Comparison of ENCODE assay signal across 23 mouse cellular contexts in genomic region chr8:106623451-106623850, GRCm38 (mm10). TPM values are rescaled to one million over a fixed set of nuclear protein-coding genes. Genes with fewer than 3 reads are reported as not detected.
DNase-seq lines count a peak whose midpoint lies in the region; ATAC-seq and TF ChIP-seq lines count a peak whose summit lies in the region.
"Had no signal": no experiment of that assay in that cellular context is flagged by ENCODE, and none has a peak within 500 bp of the region (broad histone marks: within the 10 kb centered on the region; RNA-seq: fewer than 3 reads in every experiment).

No protein-coding gene starts in this region.

- H3K4me2 ChIP-seq in liver, embryonic 16.5 days (ENCODE audit: low read depth, low read length), result no peak overlapping the region
- no peak overlapping the region for H3K4me2 ChIP-seq in liver, embryonic 12.5 days
- H3K4me2 ChIP-seq: embryonic facial prominence, embryonic 15.5 days; heart, embryonic 13.5 days; hindbrain, embryonic 13.5 days; liver, embryonic 13.5 days; midbrain, embryonic 13.5 days; neural tube, embryonic 13.5 days had no signal

- peak; percentile 77 for DNase-seq in kidney, adult 2 months
- DNase-seq in kidney, postnatal 14 days, result peak; percentile 33
- no peak for DNase-seq in retina, postnatal 1 day
- DNase-seq in cerebellum, postnatal 10 days, result no peak
- DNase-seq in layer of hippocampus, adult 18-20 months (ENCODE audit: low spot score in 2 of 2), result no peak
- DNase-seq: adrenal gland, postnatal 14 days; cerebellum, adult 11 months; cerebellum, postnatal 25 days; gastrocnemius, postnatal 14 days; heart, adult 18-20 months; layer of hippocampus, postnatal 36 days; liver, embryonic 13.5 days; lung, postnatal 10 days; spleen, adult 18-20 months had no signal

- no peak overlapping the region for H3K4me3 ChIP-seq in liver, embryonic 16.5 days (ENCODE audit: low read depth, low read length)
- no peak overlapping the region for H3K4me3 ChIP-seq in liver, embryonic 12.5 days
- no peak overlapping the region for H3K4me3 ChIP-seq in kidney, adult 2 months (ENCODE audit: insufficient read depth, low read depth, low read length)
- H3K4me3 ChIP-seq: embryonic facial prominence, embryonic 15.5 days; forebrain, embryonic 10.5 days; heart, embryonic 13.5 days; hindbrain, embryonic 13.5 days; layer of hippocampus, adult 2 months; liver, embryonic 13.5 days; midbrain, embryonic 13.5 days; neural tube, embryonic 13.5 days had no signal

- WGBS in liver, embryonic 16.5 days (ENCODE audit: insufficient replicate concordance), result 62% methylated on average over 3 of the region's 3 CpGs
- 71% methylated on average over 3 of the region's 3 CpGs for WGBS in liver, embryonic 12.5 days (ENCODE audit: insufficient replicate concordance)
- WGBS in kidney, adult 2 months, result 42% methylated on average over 3 of the region's 3 CpGs

- no peaks in the 10 kb centered on the region for H3K27me3 ChIP-seq in liver, embryonic 16.5 days (ENCODE audit: control insufficient read depth, insufficient read depth, low read depth, low read length)
- 0 out of 2 replicates have a peak, but pooled peaks cover 2% of the 10 kb centered on the region for H3K27me3 ChIP-seq in liver, embryonic 12.5 days (replicated peaks)
- H3K27me3 ChIP-seq in kidney, adult 2 months (replicated peaks; ENCODE audit: control insufficient read depth, insufficient read depth, low read length), result no peaks in the 10 kb centered on the region
- H3K27me3 ChIP-seq: embryonic facial prominence, embryonic 15.5 days; hindbrain, embryonic 13.5 days; liver, embryonic 13.5 days; midbrain, embryonic 13.5 days; neural tube, embryonic 13.5 days had no signal

- no peak for TF ChIP-seq CTCF in kidney, adult 2 months (conservative IDR thresholded peaks at IDR 0.05; ENCODE audit: insufficient read depth, insufficient read length, low read depth, low read length)

- no peak for TF ChIP-seq POLR2A in kidney, adult 2 months (IDR thresholded peaks at IDR 0.05; ENCODE audit: low read depth, low read length)

- no peak overlapping the region for H3K9ac ChIP-seq in liver, embryonic 16.5 days (ENCODE audit: low read depth, low read length)
- H3K9ac ChIP-seq in liver, embryonic 12.5 days, result no peak overlapping the region
- H3K9ac ChIP-seq: embryonic facial prominence, embryonic 15.5 days; heart, embryonic 13.5 days; hindbrain, embryonic 13.5 days; liver, embryonic 13.5 days; midbrain, embryonic 13.5 days; neural tube, embryonic 13.5 days had no signal

- H3K4me1 ChIP-seq in liver, embryonic 16.5 days (ENCODE audit: control insufficient read depth, low read depth, low read length), result peaks cover 5% of the 10 kb centered on the region
- H3K4me1 ChIP-seq in liver, embryonic 12.5 days, result no peaks in the 10 kb centered on the region; the same call in none of the 2 replicates
- H3K4me1 ChIP-seq in kidney, adult 2 months (ENCODE audit: control insufficient read depth, insufficient read depth, low read length), result peaks cover 38% of the 10 kb centered on the region

- no peaks in the 10 kb centered on the region for H3K9me3 ChIP-seq in liver, embryonic 16.5 days (replicated peaks; ENCODE audit: control insufficient read depth, low read length)
- H3K9me3 ChIP-seq in liver, embryonic 12.5 days (replicated peaks), result no peaks in the 10 kb centered on the region
- H3K9me3 ChIP-seq: embryonic facial prominence, embryonic 15.5 days; forebrain, embryonic 10.5 days; heart, embryonic 13.5 days; liver, embryonic 13.5 days; midbrain, embryonic 13.5 days; neural tube, embryonic 13.5 days had no signal

- H3K36me3 ChIP-seq in liver, embryonic 16.5 days (ENCODE audit: control insufficient read depth, insufficient read depth), result no peaks in the 10 kb centered on the region
- no peaks in the 10 kb centered on the region for H3K36me3 ChIP-seq in liver, embryonic 12.5 days
- no peaks in the 10 kb centered on the region for H3K36me3 ChIP-seq in kidney, adult 2 months (ENCODE audit: control insufficient read depth, insufficient read depth, low read length)
- H3K36me3 ChIP-seq: embryonic facial prominence, embryonic 15.5 days; forebrain, embryonic 10.5 days; heart, embryonic 13.5 days; hindbrain, embryonic 13.5 days; liver, embryonic 13.5 days; midbrain, embryonic 13.5 days; neural tube, embryonic 13.5 days had no signal

- no peak for ATAC-seq in liver, embryonic 16.5 days (ENCODE audit: low read depth)
- no peak for ATAC-seq in liver, embryonic 12.5 days
- ATAC-seq: midbrain, embryonic 13.5 days had no signal

- H3K27ac ChIP-seq in liver, embryonic 16.5 days (ENCODE audit: low read length), result peak overlapping the region; percentile 70
- H3K27ac ChIP-seq in liver, embryonic 12.5 days, result no peak overlapping the region
- H3K27ac ChIP-seq in kidney, adult 2 months (ENCODE audit: insufficient read depth, low read depth, low read length), result peak overlapping the region; percentile 85
- H3K27ac ChIP-seq: forebrain, embryonic 10.5 days; heart, embryonic 13.5 days; hindbrain, embryonic 13.5 days; layer of hippocampus, adult 2 months; midbrain, embryonic 13.5 days; neural tube, embryonic 13.5 days had no signal

RNA-seq across cellular contexts. Expression of gene Cdh1, which starts 20.3 kb away (rescaled TPM):
- polyA plus RNA-seq in liver, embryonic 16.5 days (2015; fragmentation: Nextera tagmentation; extraction: Ambion mirVana), result 22.9 and 26.5 TPM in 2 replicates
- 10.7 and 11.4 TPM in 2 replicates for polyA plus RNA-seq in liver, embryonic 12.5 days (2016; fragmentation: Nextera tagmentation; extraction: Ambion mirVana)
- 68.7 and 81.7 TPM in 2 replicates for polyA plus RNA-seq in kidney, adult 2 months (2012; rRNA removed)
- total RNA-seq in layer of hippocampus, adult 18-20 months (2021), result under 1 TPM; 0.27 to 0.76 TPM

RNA-seq across cellular contexts. Expression of gene Gm10073, which starts 50.2 kb away (rescaled TPM):
- polyA plus RNA-seq in liver, embryonic 16.5 days (2015; fragmentation: Nextera tagmentation; extraction: Ambion mirVana), result 6.8 and 7.2 TPM in 2 replicates
- polyA plus RNA-seq in liver, embryonic 12.5 days (2016; fragmentation: Nextera tagmentation; extraction: Ambion mirVana), result 4.0 and 7.1 TPM in 2 replicates
- 34.0 and 102 TPM in 2 replicates for polyA plus RNA-seq in kidney, adult 2 months (2012; rRNA removed)
- total RNA-seq in layer of hippocampus, adult 18-20 months (2021), result 10 to 100 TPM; 87.0 to 90.7 TPM

RNA-seq across cellular contexts. Expression of gene Tango6, which starts 59.4 kb away (rescaled TPM):
- 3.4 TPM in 2 replicates for polyA plus RNA-seq in liver, embryonic 16.5 days (2015; fragmentation: Nextera tagmentation; extraction: Ambion mirVana)
- polyA plus RNA-seq in liver, embryonic 12.5 days (2016; fragmentation: Nextera tagmentation; extraction: Ambion mirVana), result 6.0 and 6.4 TPM in 2 replicates
- polyA plus RNA-seq in kidney, adult 2 months (2012; rRNA removed), result 6.1 TPM in 2 replicates
- 1 to 10 TPM; 6.6 to 6.7 TPM for total RNA-seq in layer of hippocampus, adult 18-20 months (2021)

Comparison
In these comparisons a context has a peak if more than half of its experiments do, and no peak if none do; other contexts are left out.
1. DNase-seq: peak in kidney, adult 2 months (single experiment) and kidney, postnatal 14 days (single experiment); none in retina, postnatal 1 day (single experiment), cerebellum, postnatal 10 days (0 of 2) and layer of hippocampus, adult 18-20 months (0 of 2).